Mouse (Mus musculus) embryonic facial prominence, embryonic 14.5 days (tissue): Measurements from ENCODE around the gene Morf4l1. TPM values are rescaled to one million over a fixed set of nuclear protein-coding genes. Genes with fewer than 3 reads are reported as not detected.

Experiments used
- ATAC-seq: fragments of 200-750 bp; cut with Nextera tagmentation; 2 replicates; pipeline ENCODE4 v1.8.0; 2017; ENCODE audit warnings: low read depth, moderate number of reproducible peaks, moderate TSS enrichment
- DNase-seq: peaks from one replicate; pipeline ENCODE4 v3.0.0-alpha.2; 2015; ENCODE audit warnings: low spot score
- H3K27ac ChIP-seq: fragments of 300-500 bp; sonication (generic); replicated peaks from 2 replicates; pipeline ENCODE4 v1.5.1; 2014; ENCODE audit warnings: low read depth, mild to moderate bottlenecking, low read length, moderate library complexity
- H3K27me3 ChIP-seq: fragments of 300-500 bp; sonication (generic); replicated peaks from 2 replicates; pipeline ENCODE4 v1.6.1; 2014; ENCODE audit warnings: low read length; ENCODE audit not compliant: control insufficient read depth, insufficient read depth
- H3K36me3 ChIP-seq: fragments of 300-500 bp; sonication (generic); 2 replicates; pipeline ENCODE4 v1.6.1; 2014; ENCODE audit warnings: low read length, mixed read lengths; ENCODE audit not compliant: control insufficient read depth, insufficient read depth
- H3K4me1 ChIP-seq: fragments of 300-500 bp; sonication (generic); 2 replicates; pipeline ENCODE4 v1.6.1; 2014; ENCODE audit warnings: antibody characterized with exemption, low read length; ENCODE audit not compliant: control insufficient read depth, insufficient read depth
- H3K4me2 ChIP-seq: fragments of 300-500 bp; sonication (generic); 2 replicates; pipeline ENCODE4 v1.6.1; 2014; ENCODE audit warnings: low read depth, mild to moderate bottlenecking, low read length, moderate library complexity, mixed read lengths
- H3K4me3 ChIP-seq: fragments of 300-500 bp; sonication (generic); 2 replicates; pipeline ENCODE4 v1.5.1; 2014; ENCODE audit warnings: low read depth, mild to moderate bottlenecking, low read length
- H3K9ac ChIP-seq: fragments of 300-500 bp; sonication (generic); 2 replicates; pipeline ENCODE4 v1.6.1; 2014; ENCODE audit warnings: low read depth, mild to moderate bottlenecking, low read length, moderate library complexity, mixed read lengths
- H3K9me3 ChIP-seq: fragments of 300-500 bp; sonication (generic); 2 replicates; pipeline ENCODE4 v1.6.1; 2016; ENCODE audit warnings: low read length; ENCODE audit not compliant: control insufficient read depth
- WGBS: fragments of 180-500 bp; shearing (Covaris S2); extraction: QIAGEN DNeasy Blood & Tissue Kit; methylation state at CpG from one replicate; pipeline ENCODE4 v1.1.7; 2014; 5-methylcytosine and 5-hydroxymethylcytosine counted together
- polyA plus RNA-seq: library from polyadenylated mRNA; unstranded; fragments of >200 nt; fragmentation: Nextera tagmentation; extraction: Ambion mirVana; gene quantifications from 2 replicates; pipeline ENCODE4 v1.2.1, GENCODE M21; 2014

Gene Morf4l1
- polyA plus RNA-seq, 1 experiment from 2014 or later, result 445 TPM

DNA sequence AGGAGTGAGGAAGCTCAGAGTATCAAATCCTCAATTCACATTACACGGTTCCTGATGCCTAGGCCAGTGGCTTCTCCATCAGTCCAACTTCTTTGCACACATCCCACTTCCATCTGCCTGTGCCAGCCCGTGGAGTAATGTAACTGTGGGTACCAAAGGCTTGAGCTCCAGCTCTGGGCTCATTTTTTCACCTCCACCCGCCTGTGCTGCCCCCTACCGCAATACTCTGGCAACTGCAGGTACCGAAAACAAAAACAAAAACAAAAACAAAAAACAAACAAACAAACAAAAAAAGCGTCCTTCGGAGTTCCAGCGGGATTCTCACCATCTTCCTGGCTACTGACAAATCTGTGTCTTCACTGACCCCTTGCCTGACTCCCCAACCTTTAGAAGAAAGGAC is 20.9 kb upstream of the Morf4l1 start:
- H3K4me1 ChIP-seq, result no peaks in the 10 kb centered on the region
- H3K9ac ChIP-seq, result no peak overlapping the region
- H3K27me3 ChIP-seq, result no peaks in the 10 kb centered on the region
- H3K4me3 ChIP-seq, result no peak overlapping the region
- H3K4me2 ChIP-seq, result no peak overlapping the region
- H3K27ac ChIP-seq, result no peak overlapping the region
- H3K9me3 ChIP-seq, result no peaks in the 10 kb centered on the region
- DNase-seq, result no peak
- no peaks in the 10 kb centered on the region for H3K36me3 ChIP-seq
- 72% methylated on average over 8 of the region's 8 CpGs for WGBS
- no peak for ATAC-seq

DNA sequence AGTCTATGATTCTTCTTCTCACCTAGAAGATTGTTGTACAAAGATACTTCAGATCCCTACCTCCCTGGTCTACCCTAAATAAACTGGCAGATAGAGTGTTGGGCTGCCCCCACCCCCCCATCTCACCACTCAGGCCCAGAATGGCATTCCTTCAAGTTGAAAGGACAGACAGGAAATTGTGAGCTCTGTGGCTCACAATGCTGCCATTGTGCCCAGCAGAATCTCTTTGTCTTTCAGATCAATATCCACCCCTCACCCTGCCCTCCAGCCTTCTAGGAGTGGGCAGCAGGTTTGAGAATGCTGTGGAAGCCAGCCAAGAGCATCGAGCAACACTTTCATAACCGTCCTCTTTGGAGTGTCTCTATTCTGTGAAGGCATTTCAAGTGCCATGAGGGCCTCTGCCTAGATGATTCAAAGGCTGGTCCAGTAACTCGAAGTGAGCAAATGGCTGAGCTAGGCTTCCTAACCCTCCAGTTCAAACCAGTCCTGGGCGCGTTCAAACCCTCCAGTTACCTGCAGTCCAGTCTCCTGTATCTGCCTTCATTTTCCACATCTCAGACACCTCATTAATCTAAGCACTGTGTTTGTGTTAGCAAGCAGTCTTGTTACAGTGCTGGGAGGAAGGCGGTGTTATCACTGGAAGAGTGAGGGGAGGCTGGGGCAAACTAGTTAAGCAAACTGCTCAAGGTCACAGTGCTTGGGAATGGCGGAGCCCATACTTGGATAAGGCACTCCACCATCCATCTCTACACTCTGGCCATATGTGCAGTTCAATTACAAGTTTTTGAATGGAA is 19.2 kb upstream of the Morf4l1 start:
- 66% methylated on average over 7 of the region's 7 CpGs for WGBS
- no peaks in the 10 kb centered on the region for H3K9me3 ChIP-seq
- no peaks in the 10 kb centered on the region for H3K27me3 ChIP-seq
- H3K4me1 ChIP-seq, result no peaks in the 10 kb centered on the region
- ATAC-seq (no peak), DNase-seq (peak; percentile 11)
- no peak overlapping the region for H3K4me3 ChIP-seq
- no peak overlapping the region for H3K4me2 ChIP-seq
- no peak overlapping the region for H3K27ac ChIP-seq
- H3K36me3 ChIP-seq, result no peaks in the 10 kb centered on the region
- no peak overlapping the region for H3K9ac ChIP-seq

DNA sequence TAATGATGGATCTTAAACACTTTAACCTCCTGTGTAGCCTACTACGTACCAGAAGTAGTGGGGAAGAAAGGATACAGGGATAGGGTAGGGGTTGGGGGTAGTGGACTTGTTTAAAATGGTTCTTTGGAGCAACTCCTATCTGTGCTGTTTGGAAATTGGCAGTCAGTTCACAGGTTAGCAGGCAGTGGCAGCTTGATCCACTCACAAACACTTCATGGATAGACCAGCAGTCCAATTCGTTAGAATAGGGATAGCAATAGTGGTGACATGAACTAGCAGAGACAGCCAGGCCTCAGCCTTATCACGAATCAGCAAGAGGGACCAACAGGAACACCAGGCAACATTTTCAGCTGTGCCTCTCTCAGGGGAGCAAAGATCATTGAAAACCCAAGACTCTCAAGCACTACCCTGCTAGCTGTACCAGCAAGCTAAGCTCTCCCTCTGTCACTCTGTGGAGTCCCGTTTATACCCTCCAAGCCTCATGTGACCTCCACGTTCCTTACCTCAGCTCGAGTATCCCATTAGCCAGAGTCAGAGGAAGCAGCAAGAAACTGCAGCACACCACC is 14.1 kb upstream of the Morf4l1 start:
- ATAC-seq (no peak), DNase-seq (no peak)
- Histone ChIP-seq H3K27me3 (no peaks in the 10 kb centered on the region), H3K36me3 (no peaks in the 10 kb centered on the region), H3K9ac (no peak overlapping the region), H3K9me3 (no peaks in the 10 kb centered on the region), H3K4me3 (no peak overlapping the region), H3K4me2 (no peak overlapping the region), H3K27ac (no peak overlapping the region), H3K4me1 (0 out of 2 replicates have a peak, but pooled peaks cover 4% of the 10 kb centered on the region)
- WGBS, result 83% methylated on average over 6 of the region's 6 CpGs

DNA sequence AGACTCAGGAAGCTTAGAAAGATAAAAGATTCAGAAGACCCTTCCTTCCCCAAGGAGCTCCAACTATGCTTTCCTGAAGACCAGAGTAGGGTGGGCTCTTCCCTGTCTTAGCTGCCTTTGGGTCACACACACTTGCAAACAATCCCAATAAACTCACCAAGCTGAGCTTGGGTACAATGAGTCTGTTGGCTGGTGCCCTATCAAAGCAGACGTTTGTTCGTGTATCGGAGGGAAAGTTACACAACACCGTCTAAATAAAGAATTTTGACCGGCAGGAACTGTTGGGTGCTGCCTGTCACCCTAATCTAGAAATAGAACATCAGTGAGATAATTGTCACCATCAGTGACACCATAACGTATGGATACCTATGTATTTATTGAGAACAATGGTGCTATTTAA is 12.6 kb upstream of the Morf4l1 start:
- no peaks in the 10 kb centered on the region for H3K27me3 ChIP-seq
- 0 out of 2 replicates have a peak overlapping the region, but pooled peaks have one; percentile 50 for H3K4me2 ChIP-seq
- WGBS, result 65% methylated on average over 6 of the region's 6 CpGs
- no peaks in the 10 kb centered on the region for H3K9me3 ChIP-seq
- no peak overlapping the region for H3K27ac ChIP-seq
- H3K4me1 ChIP-seq, result 0 out of 2 replicates have a peak, but pooled peaks cover 4% of the 10 kb centered on the region
- no peak overlapping the region for H3K9ac ChIP-seq
- H3K4me3 ChIP-seq, result no peak overlapping the region
- DNase-seq (no peak), ATAC-seq (no peak)
- H3K36me3 ChIP-seq, result no peaks in the 10 kb centered on the region

DNA sequence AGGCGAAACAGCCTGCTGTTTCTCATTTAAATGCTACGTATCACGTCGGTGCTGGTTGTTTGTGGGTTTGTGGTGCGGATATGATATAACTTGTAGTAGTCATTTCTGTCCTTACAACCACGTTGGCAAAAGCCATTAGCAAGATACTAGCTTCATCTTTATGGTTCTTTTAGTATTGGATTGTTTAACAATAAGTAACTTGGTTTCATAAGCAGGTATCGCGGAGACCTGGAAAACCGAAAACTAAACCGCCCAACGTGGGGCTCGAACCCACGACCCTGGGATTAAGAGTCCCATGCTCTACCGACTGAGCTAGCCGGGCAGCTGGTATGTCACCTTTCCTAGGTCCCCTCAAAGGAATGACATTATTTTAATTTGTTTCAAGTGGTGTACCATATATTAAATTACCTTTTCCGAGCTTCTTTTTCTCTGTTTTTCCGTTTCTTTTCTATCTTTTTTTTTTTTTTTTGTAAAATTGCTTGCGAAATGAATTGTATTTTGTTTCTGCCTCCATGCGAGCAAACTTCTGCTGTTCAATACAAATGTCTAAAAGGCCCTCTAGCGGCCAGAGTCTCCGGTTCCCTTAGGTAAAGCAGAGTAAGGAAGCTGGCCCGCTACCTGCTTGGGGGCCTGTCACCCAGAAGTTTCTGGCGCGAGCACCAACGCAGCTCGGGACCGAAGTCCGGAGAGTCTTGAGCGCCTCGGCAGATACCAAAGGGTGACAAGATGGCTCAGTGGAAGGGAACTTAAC is 11.9 kb upstream of the Morf4l1 start:
- under 1% methylated on average over 30 of the region's 30 CpGs for WGBS
- Histone ChIP-seq H3K9me3 (no peaks in the 10 kb centered on the region), H3K4me2 (peak overlapping the region; percentile 50), H3K4me3 (peak overlapping the region; percentile 31), H3K36me3 (no peaks in the 10 kb centered on the region), H3K4me1 (0 out of 2 replicates have a peak, but pooled peaks cover 4% of the 10 kb centered on the region), H3K27ac (no peak overlapping the region), H3K27me3 (no peaks in the 10 kb centered on the region), H3K9ac (0 out of 2 replicates have a peak overlapping the region, but pooled peaks have one; percentile 31)
- ATAC-seq, result peak; percentile 64; the same call in 1 of the 2 replicates
- peak; percentile 92 for DNase-seq

DNA sequence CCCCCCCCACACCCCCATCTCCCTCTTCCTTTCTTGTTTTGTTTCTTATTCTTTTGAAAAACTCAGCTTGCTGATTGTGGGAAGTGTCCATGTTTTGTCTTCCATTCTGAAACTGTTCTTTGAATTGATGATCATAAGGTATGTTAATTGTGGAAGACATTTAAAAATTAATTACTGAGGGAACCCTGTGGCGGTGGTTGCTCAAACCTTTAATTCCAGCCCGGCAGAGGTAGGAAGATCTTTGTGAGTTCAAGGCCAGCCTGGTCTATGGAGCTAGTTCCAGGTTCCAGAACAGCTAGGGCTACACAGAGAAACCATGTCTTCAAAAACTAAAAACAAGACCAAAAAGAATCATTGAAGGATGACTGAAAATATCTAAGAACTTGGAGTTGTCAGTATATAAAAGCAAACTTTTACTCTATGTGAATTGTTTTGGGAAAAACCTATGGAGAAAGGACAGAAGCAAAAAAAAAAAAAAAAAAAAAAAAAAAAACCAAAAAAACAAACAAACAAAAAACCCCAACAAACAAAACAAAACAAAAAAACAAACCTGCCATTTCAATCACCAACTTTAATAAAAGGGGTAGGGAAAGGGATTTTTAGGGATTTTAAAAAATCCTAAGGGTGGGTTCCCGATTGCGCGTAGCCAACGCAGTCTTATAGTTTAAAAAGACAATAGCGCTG is 11.0 kb upstream of the Morf4l1 start:
- ATAC-seq, result no peak
- no peak for DNase-seq

DNA sequence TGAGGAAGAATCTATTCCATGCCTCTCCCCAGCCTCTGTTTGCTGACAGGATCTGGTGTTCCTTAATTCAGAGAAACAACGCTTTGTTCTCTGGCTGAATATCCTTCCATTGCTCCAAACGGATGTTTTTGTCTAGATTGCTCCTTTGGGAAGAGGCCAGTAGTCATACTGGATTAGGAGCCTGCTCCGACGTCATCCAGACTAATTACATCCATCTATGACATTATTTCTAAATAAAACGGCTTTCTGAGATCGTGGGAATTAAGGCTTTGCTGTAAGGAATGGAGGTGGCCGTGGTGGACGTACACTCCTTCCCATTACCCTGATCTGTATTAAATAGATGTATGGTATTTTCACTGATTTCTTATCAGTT is 10.3 kb upstream of the Morf4l1 start:
- no peaks in the 10 kb centered on the region for H3K27me3 ChIP-seq
- no peak overlapping the region for H3K9ac ChIP-seq
- H3K9me3 ChIP-seq, result no peaks in the 10 kb centered on the region
- H3K36me3 ChIP-seq, result no peaks in the 10 kb centered on the region
- WGBS, result 30% methylated on average over 8 of the region's 8 CpGs
- no peak overlapping the region for H3K4me3 ChIP-seq
- H3K4me2 ChIP-seq, result no peak overlapping the region
- 0 out of 2 replicates have a peak, but pooled peaks cover 4% of the 10 kb centered on the region for H3K4me1 ChIP-seq
- DNase-seq, result peak; percentile 27
- no peak overlapping the region; the same call in 1 of the 2 replicates for H3K27ac ChIP-seq
- 0 out of 2 replicates have a peak, but pooled peaks have one; percentile 23 for ATAC-seq

More for the DNA sequence above, 11.0 kb upstream of the Morf4l1 start:
- 0 out of 2 replicates have a peak, but pooled peaks cover 4% of the 10 kb centered on the region for H3K4me1 ChIP-seq
- peak overlapping the region; percentile 50 for H3K4me2 ChIP-seq
- H3K4me3 ChIP-seq, result peak overlapping the region; percentile 31
- H3K9me3 ChIP-seq, result no peaks in the 10 kb centered on the region
- no peak overlapping the region for H3K27ac ChIP-seq
- no peaks in the 10 kb centered on the region for H3K36me3 ChIP-seq
- 19% methylated on average over 7 of the region's 7 CpGs for WGBS
- H3K27me3 ChIP-seq, result no peaks in the 10 kb centered on the region
- no peak overlapping the region for H3K9ac ChIP-seq
